Mouse (Mus musculus) cerebellum, postnatal 4 days (tissue): Measurements from ENCODE around the gene Krtap10-10.
"Not testable (repeated sequence)": the region's sequence is repeated elsewhere in the genome, so short reads cannot be mapped to it uniquely, and the experiment has no call there.

ENCODE experiments used
- DNase-seq, 2 experiments: peaks; one replicate each; pipeline ENCODE4 v3.0.0; 2022; ENCODE audit warnings: low spot score in 2 of 2, mixed read lengths in 1 of 2

Krtap10-10 gene

GRCm38 (mm10) chr10:77835647-77836046, at the start of gene Krtap10-10:
Gene Krtap10-10, plus strand, starts transcription at chr10:77835947.
- no peak for DNase-seq

- peak in 1 of 2 experiments; percentile 16 for DNase-seq
Observed at GRCm38 (mm10) chr10:77787876-77788275, 47.9 kb upstream of the Krtap10-10 start, which contains the start of gene Gm7137. Gene Gm7137, minus strand, starts transcription at chr10:77788200.

- DNase-seq = no peak
Observed at GRCm38 (mm10) chr10:77788621-77789020, 47.1 kb upstream of the Krtap10-10 start.

GRCm38 (mm10) chr10:77794976-77795375, 40.8 kb upstream of the Krtap10-10 start, which contains the start of gene Gm9639:
Gene Gm9639, minus strand, starts transcription at chr10:77795076.
- DNase-seq = no peak

GRCm38 (mm10) chr10:77797677-77798076, 38.1 kb upstream of the Krtap10-10 start:
- no peak for DNase-seq

GRCm38 (mm10) chr10:77798164-77798920, 37.4 kb upstream of the Krtap10-10 start:
- DNase-seq = not testable (repeated sequence)

GRCm38 (mm10) chr10:77798921-77799508, 36.7 kb upstream of the Krtap10-10 start, which contains the start of gene Gm19668:
Gene Gm19668, minus strand, starts transcription at chr10:77799133.
- no peak for DNase-seq

GRCm38 (mm10) chr10:77804095-77804494, 31.7 kb upstream of the Krtap10-10 start:
- DNase-seq = no peak

- peak in 1 of 2 experiments; percentile 2 for DNase-seq
Observed at GRCm38 (mm10) chr10:77811743-77812142, 24.0 kb upstream of the Krtap10-10 start, which contains the start of gene Gm9507. Gene Gm9507, minus strand, starts transcription at chr10:77811843.

- no peak for DNase-seq
Observed at GRCm38 (mm10) chr10:77814382-77814781, 21.4 kb upstream of the Krtap10-10 start, which contains the start of gene Gm2696. Gene Gm2696, plus strand, starts transcription at chr10:77814682.

- DNase-seq = no peak
Observed at GRCm38 (mm10) chr10:77815514-77815913, 20.2 kb upstream of the Krtap10-10 start.

GRCm38 (mm10) chr10:77818523-77818922, 17.2 kb upstream of the Krtap10-10 start:
- DNase-seq = no peak

- DNase-seq = no peak
Observed at GRCm38 (mm10) chr10:77819203-77819602, 16.5 kb upstream of the Krtap10-10 start.

GRCm38 (mm10) chr10:77826951-77827350, 8.8 kb upstream of the Krtap10-10 start, which contains the start of gene Krtap10-4:
Gene Krtap10-4, minus strand, starts transcription at chr10:77827095.
- no peak for DNase-seq

- no peak for DNase-seq
Observed at GRCm38 (mm10) chr10:77839006-77839405, 3.3 kb downstream of the Krtap10-10 start.

- DNase-seq = no peak
Observed at GRCm38 (mm10) chr10:77846503-77846902, 10.8 kb downstream of the Krtap10-10 start, which contains the start of gene Gm36176. Gene Gm36176, plus strand, starts transcription at chr10:77846803.

GRCm38 (mm10) chr10:77846961-77847360, 11.2 kb downstream of the Krtap10-10 start:
- DNase-seq = no peak

- no peak for DNase-seq
Observed at GRCm38 (mm10) chr10:77847538-77847937, 11.8 kb downstream of the Krtap10-10 start.

- DNase-seq = no peak
Observed at GRCm38 (mm10) chr10:77852559-77852958, 16.8 kb downstream of the Krtap10-10 start, which contains the start of gene Gm10318. Gene Gm10318, plus strand, starts transcription at chr10:77852859.

- DNase-seq = no peak
Observed at GRCm38 (mm10) chr10:77861675-77862074, 25.9 kb downstream of the Krtap10-10 start, which contains the start of gene Gm3285. Gene Gm3285, plus strand, starts transcription at chr10:77861975.

- DNase-seq = no peak
Observed at GRCm38 (mm10) chr10:77864067-77864761, 28.5 kb downstream of the Krtap10-10 start.

- no peak for DNase-seq
Observed at GRCm38 (mm10) chr10:77864762-77865143, 29.0 kb downstream of the Krtap10-10 start.
